In genomic region chr12:83597881-83598280, GRCm38 (mm10) we compare ENCODE assay signal across 8 mouse cellular contexts.
"Had no signal": no experiment of that assay in that cellular context is flagged by ENCODE, and none has a peak within 500 bp of the region (broad histone marks: within the 10 kb centered on the region; RNA-seq: fewer than 3 reads in every experiment).

No protein-coding gene starts in this region.

- H3K9me3 ChIP-seq: kidney, embryonic 15.5 days; limb, embryonic 10.5 days; limb, embryonic 13.5 days; liver, embryonic 15.5 days; midbrain, embryonic 12.5 days; midbrain, embryonic 15.5 days; neural tube, embryonic 13.5 days; stomach, embryonic 15.5 days had no signal

- H3K27me3 ChIP-seq: kidney, embryonic 15.5 days; limb, embryonic 13.5 days; liver, embryonic 15.5 days; midbrain, embryonic 12.5 days; midbrain, embryonic 15.5 days; neural tube, embryonic 13.5 days; stomach, embryonic 15.5 days had no signal

- H3K27ac ChIP-seq: kidney, embryonic 15.5 days; limb, embryonic 13.5 days; liver, embryonic 15.5 days; midbrain, embryonic 12.5 days; midbrain, embryonic 15.5 days; neural tube, embryonic 13.5 days; stomach, embryonic 15.5 days had no signal

- H3K9ac ChIP-seq: kidney, embryonic 15.5 days; limb, embryonic 13.5 days; midbrain, embryonic 12.5 days; midbrain, embryonic 15.5 days; neural tube, embryonic 13.5 days; stomach, embryonic 15.5 days had no signal

- H3K36me3 ChIP-seq: stomach, embryonic 15.5 days had no signal
